Mouse (Mus musculus) myocyte (in vitro differentiated cells): ENCODE results near the gene Tbc1d14.

ENCODE experiments used
- CEBPB ChIP-seq: IDR thresholded peaks from 2 replicates; pipeline ENCODE4 v1.6.1; 2011; ENCODE audit warnings: mild to moderate bottlenecking, moderate library complexity; ENCODE audit not compliant: poor library complexity, insufficient read depth, severe bottlenecking
- E2F4 ChIP-seq: IDR thresholded peaks from one replicate; pipeline ENCODE4 v1.6.1; 2011; ENCODE audit warnings: mild to moderate bottlenecking, control low read depth, moderate library complexity; ENCODE audit not compliant: insufficient read depth
- MAX ChIP-seq: IDR thresholded peaks from one replicate; pipeline ENCODE4 v1.6.1; 2011; ENCODE audit warnings: low read depth, mild to moderate bottlenecking, control low read depth
- MYOD1 ChIP-seq, 3 experiments: IDR thresholded peaks; one replicate each; pipeline ENCODE4 v1.6.1; 2011; ENCODE audit warnings: control low read depth in 2 of 3, low read depth in 2 of 3, mild to moderate bottlenecking in 2 of 3, moderate library complexity in 1 of 3; ENCODE audit not compliant: insufficient read length in 2 of 3, control insufficient read depth in 1 of 3
- POLR2A ChIP-seq: IDR thresholded peaks from one replicate; pipeline ENCODE4 v1.6.1; 2011; ENCODE audit warnings: low read depth, mild to moderate bottlenecking, control low read depth, moderate library complexity; ENCODE audit not compliant: insufficient read length
- POLR2AphosphoS2 ChIP-seq: IDR thresholded peaks from one replicate; pipeline ENCODE4 v1.6.1; 2011; ENCODE audit warnings: low read depth, control low read depth; ENCODE audit not compliant: insufficient read length
- REST ChIP-seq: IDR thresholded peaks from one replicate; pipeline ENCODE4 v1.6.1; 2011; ENCODE audit warnings: mild to moderate bottlenecking, control low read depth, moderate library complexity; ENCODE audit not compliant: insufficient read depth, insufficient read length
- TCF12 ChIP-seq: IDR thresholded peaks from one replicate; pipeline ENCODE4 v1.6.1; 2011; ENCODE audit warnings: mild to moderate bottlenecking, control low read depth; ENCODE audit not compliant: poor library complexity, insufficient read depth, severe bottlenecking
- USF1 ChIP-seq: IDR thresholded peaks from one replicate; pipeline ENCODE4 v1.6.1; 2011; ENCODE audit warnings: low read depth, mild to moderate bottlenecking, control low read depth, moderate library complexity

DNA sequence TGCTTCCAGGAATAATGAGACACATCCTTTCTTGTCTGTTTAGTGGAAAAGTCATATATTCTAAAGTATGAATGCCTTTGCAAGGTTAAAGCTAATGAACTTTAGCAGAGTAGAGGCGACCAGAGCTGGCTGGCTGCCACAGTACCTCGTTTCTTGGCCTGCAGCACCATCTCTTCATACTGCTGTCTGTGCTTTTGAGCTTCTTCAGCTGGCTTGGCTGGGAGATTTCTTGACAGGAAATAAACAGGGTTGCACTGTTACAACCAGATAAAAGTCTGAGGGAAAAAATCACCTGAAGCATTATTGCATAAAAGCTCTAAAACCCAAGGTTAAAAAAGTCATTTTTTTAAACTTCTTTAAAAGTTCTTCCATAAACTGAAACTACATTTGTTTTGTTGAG, 70.3 kb downstream of the Tbc1d14 start:
- TF ChIP-seq MYOD1 (IDR thresholded peaks at IDR 0.05; ENCODE audit: control insufficient read depth in 1 of 3, insufficient read length in 2 of 3, low read depth in 2 of 3) (no peak), MAX (no peak), POLR2A (no peak), POLR2AphosphoS2 (no peak), E2F4 (no peak), TCF12 (no peak), USF1 (no peak), CEBPB (no peak), REST (no peak)
